9 mouse cellular contexts compared by ENCODE assay signal in genomic region chr6:134601766-134602165, GRCm38 (mm10). TPM values are rescaled to one million over a fixed set of nuclear protein-coding genes. Genes with fewer than 3 reads are reported as not detected.
DNase-seq lines count a peak whose midpoint lies in the region; ATAC-seq and TF ChIP-seq lines count a peak whose summit lies in the region.
"Had no signal": no experiment of that assay in that cellular context is flagged by ENCODE, and none has a peak within 500 bp of the region (broad histone marks: within the 10 kb centered on the region; RNA-seq: fewer than 3 reads in every experiment).

No protein-coding gene starts in this region.

- no peaks in the 10 kb centered on the region for H3K36me3 ChIP-seq in embryonic facial prominence, embryonic 11.5 days (replicated peaks; ENCODE audit: control insufficient read depth, insufficient read depth, low read depth, low read length)
- no peaks in the 10 kb centered on the region for H3K36me3 ChIP-seq in kidney, embryonic 14.5 days (ENCODE audit: control insufficient read depth, insufficient read depth, low read length)
- H3K36me3 ChIP-seq in liver, postnatal 0 days (replicated peaks; ENCODE audit: insufficient read depth, low read length), result no peaks in the 10 kb centered on the region
- H3K36me3 ChIP-seq in intestine, embryonic 15.5 days, result no peaks in the 10 kb centered on the region
- H3K36me3 ChIP-seq: forebrain, embryonic 12.5 days had no signal

- intact Hi-C loops in gastrocnemius, postnatal 36 days (cut with DNase I), result no loop called here

- 33% methylated on average over 3 of the region's 3 CpGs for WGBS in embryonic facial prominence, embryonic 11.5 days
- 10% methylated on average over 3 of the region's 3 CpGs for WGBS in kidney, embryonic 14.5 days
- 38% methylated on average over 3 of the region's 3 CpGs for WGBS in liver, postnatal 0 days (ENCODE audit: insufficient replicate concordance)
- WGBS in intestine, embryonic 15.5 days, result 36% methylated on average over 3 of the region's 3 CpGs

- no peaks in the 10 kb centered on the region for H3K27me3 ChIP-seq in embryonic facial prominence, embryonic 11.5 days (ENCODE audit: control insufficient read depth, insufficient read depth, low read length)
- H3K27me3 ChIP-seq in kidney, embryonic 14.5 days (ENCODE audit: control insufficient read depth, insufficient read depth, low read length), result no peaks in the 10 kb centered on the region
- no peaks in the 10 kb centered on the region for H3K27me3 ChIP-seq in liver, postnatal 0 days (ENCODE audit: insufficient read depth, low read length)
- no peaks in the 10 kb centered on the region for H3K27me3 ChIP-seq in intestine, embryonic 15.5 days (replicated peaks)
- H3K27me3 ChIP-seq: forebrain, embryonic 12.5 days had no signal

- H3K27ac ChIP-seq in embryonic facial prominence, embryonic 11.5 days (replicated peaks; ENCODE audit: low read depth, low read length), result peak overlapping the region; percentile 10; the same call in 1 of the 2 replicates
- peak overlapping the region; percentile 81; the same call in 1 of the 2 replicates for H3K27ac ChIP-seq in kidney, embryonic 14.5 days (ENCODE audit: low read depth, low read length)
- H3K27ac ChIP-seq in liver, postnatal 0 days (ENCODE audit: low read depth), result peak overlapping the region; percentile 73
- no peak overlapping the region for H3K27ac ChIP-seq in layer of hippocampus, adult 2 months
- H3K27ac ChIP-seq in intestine, embryonic 15.5 days, result no peak overlapping the region
- H3K27ac ChIP-seq: forebrain, embryonic 12.5 days had no signal

- H3K4me1 ChIP-seq in embryonic facial prominence, embryonic 11.5 days (ENCODE audit: control insufficient read depth, insufficient read depth, low read length), result no peaks in the 10 kb centered on the region
- H3K4me1 ChIP-seq in kidney, embryonic 14.5 days (ENCODE audit: control insufficient read depth, insufficient read depth, low read length), result peaks cover 20% of the 10 kb centered on the region; the same call in 1 of the 2 replicates
- peaks cover 7% of the 10 kb centered on the region; the same call in 1 of the 2 replicates for H3K4me1 ChIP-seq in liver, postnatal 0 days (ENCODE audit: insufficient read depth)
- H3K4me1 ChIP-seq in intestine, embryonic 15.5 days (replicated peaks), result peaks cover 7% of the 10 kb centered on the region; the same call in 1 of the 2 replicates

- no peak overlapping the region for H3K9ac ChIP-seq in embryonic facial prominence, embryonic 11.5 days (replicated peaks; ENCODE audit: low read length)
- no peak overlapping the region for H3K9ac ChIP-seq in kidney, embryonic 14.5 days (ENCODE audit: low read depth, low read length)
- no peak overlapping the region for H3K9ac ChIP-seq in liver, postnatal 0 days (replicated peaks)
- no peak overlapping the region for H3K9ac ChIP-seq in intestine, embryonic 15.5 days
- H3K9ac ChIP-seq: forebrain, embryonic 12.5 days had no signal

- no peak for ATAC-seq in embryonic facial prominence, embryonic 11.5 days (replicated peaks; ENCODE audit: insufficient number of reproducible peaks, low FRiP score, low TSS enrichment, low read depth)
- ATAC-seq in kidney, embryonic 14.5 days (ENCODE audit: low FRiP score, low TSS enrichment), result peak; percentile 9; the same call in 1 of the 2 replicates
- ATAC-seq in liver, postnatal 0 days, result peak; percentile 92
- ATAC-seq in intestine, embryonic 15.5 days, result no peak; the same call in 1 of the 2 replicates

- peak; percentile 25 for DNase-seq in gastrocnemius, postnatal 25 days
- no peak for DNase-seq in gastrocnemius, postnatal 36 days
- DNase-seq in embryonic facial prominence, embryonic 11.5 days (ENCODE audit: low spot score), result no peak
- peak; percentile 44 for DNase-seq in liver, postnatal 0 days
- DNase-seq in cerebellum, postnatal 10 days, result no peak
- DNase-seq in layer of hippocampus, adult 2 months (ENCODE audit: low spot score in 2 of 2), result no peak

- no peak; the same call in 1 of the 2 replicates for TF ChIP-seq EP300 in liver, postnatal 0 days (IDR thresholded peaks at IDR 0.05; ENCODE audit: low read depth)

- no peak for TF ChIP-seq CTCF in liver, postnatal 0 days (IDR thresholded peaks at IDR 0.05; ENCODE audit: low read depth)
- TF ChIP-seq CTCF in layer of hippocampus, adult 2 months (conservative IDR thresholded peaks at IDR 0.05), result no peak

- no peak overlapping the region for H3K4me3 ChIP-seq in embryonic facial prominence, embryonic 11.5 days (ENCODE audit: low read depth, low read length)
- H3K4me3 ChIP-seq in kidney, embryonic 14.5 days (ENCODE audit: low read length), result no peak overlapping the region
- no peak overlapping the region for H3K4me3 ChIP-seq in liver, postnatal 0 days (ENCODE audit: low read depth, low read length)
- no peak overlapping the region for H3K4me3 ChIP-seq in layer of hippocampus, adult 2 months
- H3K4me3 ChIP-seq in intestine, embryonic 15.5 days (replicated peaks), result no peak overlapping the region
- H3K4me3 ChIP-seq: forebrain, embryonic 12.5 days had no signal

- H3K4me2 ChIP-seq in embryonic facial prominence, embryonic 11.5 days (ENCODE audit: low read depth, low read length), result no peak overlapping the region
- H3K4me2 ChIP-seq in kidney, embryonic 14.5 days (replicated peaks; ENCODE audit: low read depth, low read length), result peak overlapping the region; percentile 19; the same call in 1 of the 2 replicates
- H3K4me2 ChIP-seq in liver, postnatal 0 days (ENCODE audit: low read depth, low read length), result no peak overlapping the region
- no peak overlapping the region for H3K4me2 ChIP-seq in intestine, embryonic 15.5 days (replicated peaks)
- H3K4me2 ChIP-seq: forebrain, embryonic 12.5 days had no signal

- no peaks in the 10 kb centered on the region for H3K9me3 ChIP-seq in embryonic facial prominence, embryonic 11.5 days (replicated peaks; ENCODE audit: control insufficient read depth, low read length)
- H3K9me3 ChIP-seq in kidney, embryonic 14.5 days (ENCODE audit: control insufficient read depth, low read length), result no peaks in the 10 kb centered on the region
- no peaks in the 10 kb centered on the region for H3K9me3 ChIP-seq in liver, postnatal 0 days (ENCODE audit: low read length)
- H3K9me3 ChIP-seq in intestine, embryonic 15.5 days, result no peaks in the 10 kb centered on the region
- H3K9me3 ChIP-seq: forebrain, embryonic 12.5 days had no signal

RNA-seq across cellular contexts. Expression of gene Mansc1, which starts 30.5 kb away (rescaled TPM):
- total RNA-seq in gastrocnemius, postnatal 25 days (2021), result 1 to 10 TPM; 1.3 TPM
- total RNA-seq in gastrocnemius, postnatal 36 days (2021), result 1 to 10 TPM in 1 of 2 experiments, under 1 TPM in 1; 0.96 to 1.1 TPM
- 0.39 and 0.68 TPM in 2 replicates for polyA plus RNA-seq in embryonic facial prominence, embryonic 11.5 days (2014; fragmentation: Nextera tagmentation; extraction: Ambion mirVana)
- polyA plus RNA-seq in kidney, embryonic 14.5 days (2014; fragmentation: Nextera tagmentation; extraction: Ambion mirVana), result 2.8 and 5.8 TPM in 2 replicates
- polyA plus RNA-seq in liver, postnatal 0 days (2015; fragmentation: Nextera tagmentation; extraction: Ambion mirVana), result 1.6 TPM in 2 replicates
- total RNA-seq in layer of hippocampus, adult 2 months (2021), result 1 to 10 TPM; 9.1 TPM
- 6.4 and 6.9 TPM in 2 replicates for polyA plus RNA-seq in intestine, embryonic 15.5 days (2015; fragmentation: Nextera tagmentation; extraction: Ambion mirVana)

RNA-seq across cellular contexts. Expression of gene Lrp6, which starts 35.0 kb away (rescaled TPM):
- total RNA-seq in gastrocnemius, postnatal 25 days (2021), result 10 to 100 TPM; 42.9 to 46.1 TPM
- total RNA-seq in gastrocnemius, postnatal 36 days (2021), result 10 to 100 TPM; 36.1 to 41.5 TPM
- 32.9 and 33.6 TPM in 2 replicates for polyA plus RNA-seq in embryonic facial prominence, embryonic 11.5 days (2014; fragmentation: Nextera tagmentation; extraction: Ambion mirVana)
- polyA plus RNA-seq in kidney, embryonic 14.5 days (2014; fragmentation: Nextera tagmentation; extraction: Ambion mirVana), result 32.6 and 49.7 TPM in 2 replicates
- polyA plus RNA-seq in liver, postnatal 0 days (2015; fragmentation: Nextera tagmentation; extraction: Ambion mirVana), result 10.1 and 10.7 TPM in 2 replicates
- 10 to 100 TPM; 49.2 to 54.5 TPM for total RNA-seq in layer of hippocampus, adult 2 months (2021)
- 25.4 and 25.5 TPM in 2 replicates for polyA plus RNA-seq in intestine, embryonic 15.5 days (2015; fragmentation: Nextera tagmentation; extraction: Ambion mirVana)

RNA-seq across cellular contexts. Expression of gene Borcs5, which starts 37.5 kb away (rescaled TPM):
- total RNA-seq in gastrocnemius, postnatal 25 days (2021), result 10 to 100 TPM; 11.3 to 14.0 TPM
- total RNA-seq in gastrocnemius, postnatal 36 days (2021), result 10 to 100 TPM; 13.0 to 15.9 TPM
- polyA plus RNA-seq in embryonic facial prominence, embryonic 11.5 days (2014; fragmentation: Nextera tagmentation; extraction: Ambion mirVana), result 19.6 and 20.9 TPM in 2 replicates
- 16.2 and 18.2 TPM in 2 replicates for polyA plus RNA-seq in kidney, embryonic 14.5 days (2014; fragmentation: Nextera tagmentation; extraction: Ambion mirVana)
- polyA plus RNA-seq in liver, postnatal 0 days (2015; fragmentation: Nextera tagmentation; extraction: Ambion mirVana), result 8.2 and 8.3 TPM in 2 replicates
- total RNA-seq in layer of hippocampus, adult 2 months (2021), result 10 to 100 TPM; 36.3 to 40.7 TPM
- 15.4 and 16.8 TPM in 2 replicates for polyA plus RNA-seq in intestine, embryonic 15.5 days (2015; fragmentation: Nextera tagmentation; extraction: Ambion mirVana)

Comparison
In these comparisons a context has a peak if more than half of its experiments do, and no peak if none do; other contexts are left out.
1. DNase-seq: peak in gastrocnemius, postnatal 25 days (single experiment) and liver, postnatal 0 days (single experiment); none in gastrocnemius, postnatal 36 days (0 of 2), embryonic facial prominence, embryonic 11.5 days (single experiment), cerebellum, postnatal 10 days (0 of 2) and layer of hippocampus, adult 2 months (0 of 2).
2. ATAC-seq: peak in kidney, embryonic 14.5 days (single experiment) and liver, postnatal 0 days (single experiment); none in embryonic facial prominence, embryonic 11.5 days (single experiment) and intestine, embryonic 15.5 days (single experiment).
3. H3K27ac ChIP-seq: peak in embryonic facial prominence, embryonic 11.5 days (single experiment), kidney, embryonic 14.5 days (single experiment) and liver, postnatal 0 days (single experiment); none in layer of hippocampus, adult 2 months (single experiment) and intestine, embryonic 15.5 days (single experiment).